Mouse (Mus musculus) heart, adult 2 months (tissue): ENCODE measurements at regions not wholly inside any gene's neighbourhood (a gene's known extent, or its start where the extent isn't known, plus 50 kb on each side); places are given as distances from the start of the nearest gene placed in this dataset.
A peak's percentile ranks its signal among the peaks of the same experiment; 100 is the strongest.
"Not testable (repeated sequence)": the region's sequence is repeated elsewhere in the genome, so short reads cannot be mapped to it uniquely, and the experiment has no call there.

Experiments
- DNase-seq, 2 experiments: peaks; one replicate each; pipeline ENCODE4 v3.0.0; 2021
- H3K27ac ChIP-seq: fragments of 200-600 bp; 2 replicates; pipeline ENCODE4 v1.8.1; 2022
- H3K27me3 ChIP-seq: fragments of 200-500 bp; 2 replicates; pipeline ENCODE4 v1.6.1; 2012; ENCODE audit warnings: mild to moderate bottlenecking, low read length, inconsistent platforms, mixed read lengths; ENCODE audit not compliant: control insufficient read depth, insufficient read depth
- H3K36me3 ChIP-seq: fragments of 200-500 bp; 2 replicates; pipeline ENCODE4 v1.6.1; 2012; ENCODE audit warnings: low read length, inconsistent platforms; ENCODE audit not compliant: control insufficient read depth, insufficient read depth
- H3K4me1 ChIP-seq: fragments of 200-500 bp; 2 replicates; pipeline ENCODE4 v1.6.1; 2011; ENCODE audit warnings: low read length; ENCODE audit not compliant: control insufficient read depth, insufficient read depth
- H3K4me3 ChIP-seq: fragments of 200-600 bp; 2 replicates; pipeline ENCODE4 v1.8.1; 2022
- H3K79me2 ChIP-seq: fragments of 200-500 bp; replicated peaks from 2 replicates; pipeline ENCODE4 v1.6.1; 2012; ENCODE audit warnings: mild to moderate bottlenecking, inconsistent platforms, low read length, moderate library complexity, mixed read lengths; ENCODE audit not compliant: control insufficient read depth, insufficient read depth
- H3K9ac ChIP-seq: fragments of 200-500 bp; 2 replicates; pipeline ENCODE4 v1.6.1; 2012; ENCODE audit warnings: low read depth, mild to moderate bottlenecking, control low read depth, inconsistent platforms, low read length, mixed read lengths
- CTCF ChIP-seq: fragments of 200-600 bp; IDR thresholded peaks from 2 replicates; pipeline ENCODE4 v1.8.1; 2022; ENCODE audit warnings: antibody characterized with exemption, mild to moderate bottlenecking, moderate library complexity
- EP300 ChIP-seq: fragments of 200-500 bp; IDR thresholded peaks from 2 replicates; pipeline ENCODE4 v1.6.1; 2011; ENCODE audit warnings: low read depth, low read length, control low read depth; ENCODE audit not compliant: insufficient read depth
- POLR2A ChIP-seq: fragments of 200-500 bp; IDR thresholded peaks from 2 replicates; pipeline ENCODE4 v1.6.1; 2011; ENCODE audit warnings: mild to moderate bottlenecking, low read depth, low read length, control low read depth; ENCODE audit not compliant: insufficient read depth
- WGBS: fragments of 180-500 bp; shearing (Covaris S2); methylation state at CpG from one replicate; pipeline ENCODE4 v1.1.7; 2018; 5-methylcytosine and 5-hydroxymethylcytosine counted together
- intact Hi-C: fragments of 180-260 bp; cut with DNase I; formaldehyde crosslinking; loops from one replicate; pipeline ENCODE4 v1.15.1; 2025

DNA sequence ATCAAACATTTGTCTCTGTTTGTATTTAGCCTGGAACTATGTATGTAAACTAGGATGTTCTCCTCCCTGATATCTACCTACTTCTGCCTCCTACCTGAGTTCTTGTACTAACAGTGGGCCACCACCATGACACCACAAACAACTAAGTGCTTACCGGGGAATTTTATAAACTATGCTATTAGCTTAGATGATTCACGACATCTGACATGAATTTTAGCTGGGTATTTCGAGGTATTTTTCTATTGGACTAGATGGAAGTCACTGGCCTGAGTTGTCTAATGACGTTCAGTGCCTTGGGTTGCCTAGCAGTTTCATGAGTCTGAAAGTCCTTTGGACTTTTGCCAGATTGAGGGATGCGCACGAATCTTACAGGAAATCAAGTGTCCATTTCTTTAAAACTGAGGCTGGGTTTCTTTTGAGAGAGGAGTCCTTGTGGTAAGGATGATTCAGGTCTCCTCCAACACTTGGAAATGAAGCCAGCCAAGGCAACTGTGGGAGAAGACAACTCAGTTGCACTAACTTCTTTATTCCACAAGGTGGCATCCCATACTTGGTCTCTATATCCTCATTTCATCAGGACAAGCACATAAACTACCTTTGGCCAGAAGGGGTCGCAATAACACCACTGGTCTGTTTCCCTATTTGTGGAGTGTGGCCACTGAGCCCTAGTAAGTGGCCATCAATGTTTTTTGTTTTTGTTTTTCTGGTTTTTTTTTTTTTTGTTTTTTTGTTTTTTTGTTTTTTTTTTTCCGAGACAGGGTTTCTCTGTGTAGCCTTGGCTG lies 131.4 kb upstream of the Gdi2 start:
- 35% methylated on average over 8 of the region's 8 CpGs for WGBS
- not testable (repeated sequence) for H3K27ac ChIP-seq

DNA sequence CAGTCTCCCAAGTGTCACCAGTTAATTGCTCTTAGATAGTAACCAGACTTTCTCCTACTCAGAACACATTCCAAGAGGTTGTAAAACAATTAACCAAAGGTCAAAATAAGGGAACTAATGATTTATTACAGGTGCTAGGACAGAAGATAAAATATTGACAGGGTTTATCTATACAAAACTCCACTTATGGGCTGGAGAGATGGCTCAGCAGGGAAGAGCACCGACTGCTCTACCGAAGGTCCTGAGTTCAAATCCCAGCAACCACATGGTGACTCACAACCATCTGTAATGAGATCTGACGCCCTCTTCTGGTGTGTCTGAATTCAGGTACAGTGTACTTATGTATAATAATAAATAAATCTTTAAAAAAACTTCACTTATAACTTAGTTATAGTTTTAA lies 127.6 kb upstream of the Gdi2 start:
- H3K27me3 ChIP-seq, intact Hi-C loops, H3K9ac ChIP-seq, H3K4me1 ChIP-seq, H3K4me3 ChIP-seq, H3K36me3 ChIP-seq, H3K27ac ChIP-seq, DNase-seq, H3K79me2 ChIP-seq: not testable (repeated sequence)
- WGBS: 67% methylated on average over 3 of the region's 3 CpGs

More for the DNA sequence above, 131.4 kb upstream of the Gdi2 start:
- H3K4me1 ChIP-seq, H3K27me3 ChIP-seq, H3K79me2 ChIP-seq, H3K9ac ChIP-seq, H3K4me3 ChIP-seq, H3K36me3 ChIP-seq: not testable (repeated sequence)
- intact Hi-C loops: loop anchor here (5.0 to 10.0 kb wide), 3 partner anchors 188 to 488 kb away; no protein-coding TSS in a partner anchor
- TF ChIP-seq CTCF (peak; percentile 79), EP300 (0 out of 2 replicates have a peak, but pooled peaks have one; percentile 25)
- DNase-seq: peak; percentile 56 to 70

DNA sequence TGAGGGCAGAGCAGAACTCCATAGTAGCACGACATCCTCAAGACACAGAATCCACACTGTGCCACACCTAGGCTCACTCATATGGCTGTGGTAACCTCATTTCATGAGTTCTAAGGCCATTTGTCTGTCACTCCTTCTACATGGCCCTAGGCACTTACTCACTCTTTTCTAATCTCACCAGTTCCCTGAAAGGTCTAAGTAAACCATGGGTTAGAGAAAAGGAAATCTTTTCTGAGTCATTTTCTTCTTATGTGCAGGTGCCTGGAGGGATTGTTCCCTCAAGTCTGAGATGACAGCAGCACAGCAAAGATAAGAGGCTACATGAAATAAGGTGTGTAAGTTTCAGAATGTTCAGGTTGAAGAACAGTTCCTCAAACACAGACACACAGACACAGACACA lies 120.8 kb upstream of the Gdi2 start:
- intact Hi-C loops: no loop called here
- H3K79me2 ChIP-seq: no peaks in the 10 kb centered on the region
- H3K27me3 ChIP-seq: no peaks in the 10 kb centered on the region
- no peak overlapping the region for H3K27ac ChIP-seq
- no peak for DNase-seq
- H3K36me3 ChIP-seq: no peaks in the 10 kb centered on the region
- no peak overlapping the region for H3K9ac ChIP-seq
- no peak overlapping the region for H3K4me3 ChIP-seq
- TF ChIP-seq CTCF: no peak
- TF ChIP-seq EP300: no peak
- no peak for TF ChIP-seq POLR2A
- 50% methylated on average over 1 of the region's 1 CpGs for WGBS
- no peaks in the 10 kb centered on the region for H3K4me1 ChIP-seq

DNA sequence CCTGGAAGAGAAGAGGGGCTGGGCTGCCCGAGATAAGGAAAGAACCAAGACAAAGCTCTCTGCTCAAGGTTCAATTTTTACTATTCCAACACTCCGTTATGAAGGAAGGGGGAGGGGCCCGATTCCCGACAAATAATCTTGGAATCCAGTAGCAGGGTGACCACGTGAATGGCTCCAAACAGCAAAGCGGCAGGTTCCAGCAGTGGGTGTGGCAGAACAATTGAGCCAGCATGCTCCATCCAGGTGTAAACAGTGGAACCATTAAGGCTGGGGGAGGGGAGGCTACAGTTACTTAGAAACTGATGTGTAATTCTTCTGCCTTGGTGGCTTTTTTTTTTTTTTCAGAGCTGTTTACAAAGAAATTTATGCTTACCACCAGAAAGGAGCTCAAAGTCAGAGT lies 82.5 kb upstream of the Gdi2 start:
- H3K4me1 ChIP-seq, H3K4me3 ChIP-seq, H3K27me3 ChIP-seq, H3K79me2 ChIP-seq, DNase-seq, H3K9ac ChIP-seq, intact Hi-C loops, H3K27ac ChIP-seq, H3K36me3 ChIP-seq: not testable (repeated sequence)
- WGBS: 74% methylated on average over 6 of the region's 6 CpGs

DNA sequence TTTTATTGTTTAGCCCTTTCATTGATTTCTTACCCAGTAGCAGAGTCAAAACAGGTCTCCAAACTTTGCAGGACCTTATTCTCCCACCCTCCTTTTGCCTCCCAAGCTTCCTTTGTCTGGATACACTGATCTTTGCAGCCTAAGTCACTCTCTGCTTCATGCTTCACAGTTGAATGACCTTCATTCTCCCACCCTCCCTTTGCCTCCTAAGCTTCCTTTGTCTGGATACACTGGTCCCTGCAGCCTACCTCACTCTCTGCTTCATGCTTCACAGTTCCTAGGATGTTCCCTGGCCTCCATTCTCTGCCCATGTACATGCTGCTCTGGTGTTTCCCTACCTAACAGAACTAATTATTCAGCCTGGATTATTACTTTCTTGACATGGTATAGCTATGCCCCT lies 61.0 kb upstream of the Gdi2 start:
- H3K36me3 ChIP-seq: no peaks in the 10 kb centered on the region
- no peaks in the 10 kb centered on the region for H3K4me1 ChIP-seq
- no peak for TF ChIP-seq CTCF
- TF ChIP-seq POLR2A: no peak
- no peaks in the 10 kb centered on the region for H3K79me2 ChIP-seq
- no peak overlapping the region for H3K9ac ChIP-seq
- intact Hi-C loops: no loop called here
- no peak for DNase-seq
- H3K27ac ChIP-seq: no peak overlapping the region
- no peaks in the 10 kb centered on the region for H3K27me3 ChIP-seq
- no peak overlapping the region for H3K4me3 ChIP-seq

DNA sequence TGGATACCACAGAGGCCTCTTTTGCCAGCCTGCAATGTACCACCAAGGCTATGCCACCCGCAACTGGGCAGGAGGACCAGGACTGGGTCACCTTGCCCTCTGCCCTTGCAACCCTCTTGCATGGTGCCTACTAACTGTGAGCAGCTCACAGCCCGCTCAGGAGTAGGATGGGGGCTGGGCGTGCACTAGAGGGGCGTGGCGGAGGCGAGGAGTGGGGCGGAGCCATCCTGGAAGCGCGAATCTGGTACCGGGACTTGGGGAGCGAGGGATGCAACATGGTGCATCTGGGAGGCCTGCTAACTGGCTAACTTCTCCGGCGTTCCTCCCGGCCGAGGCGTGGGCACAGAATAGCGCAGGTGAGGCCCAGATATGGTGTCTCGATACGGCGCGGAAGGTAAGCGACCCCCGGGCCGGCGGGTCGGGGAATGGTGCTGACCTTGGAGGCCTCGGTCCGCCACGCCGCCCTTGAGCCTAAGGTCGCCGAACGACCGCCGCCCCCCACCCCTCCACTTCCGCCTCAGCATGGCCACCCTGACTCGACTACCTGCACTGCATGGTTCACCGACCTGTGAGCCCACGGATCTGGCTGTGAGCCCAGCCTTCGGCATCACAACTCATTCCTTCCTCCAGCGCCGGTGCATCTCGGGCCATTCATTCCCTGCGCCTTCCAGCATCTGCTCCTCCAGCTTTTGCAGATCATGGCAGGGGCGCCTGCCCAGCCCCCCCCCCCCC lies 59.7 kb upstream of the Gdi2 start:
- Histone ChIP-seq H3K79me2 (no peaks in the 10 kb centered on the region), H3K9ac (peak overlapping the region; percentile 22), H3K4me1 (no peaks in the 10 kb centered on the region), H3K36me3 (no peaks in the 10 kb centered on the region), H3K4me3 (peak overlapping the region; percentile 42), H3K27me3 (no peaks in the 10 kb centered on the region), H3K27ac (no peak overlapping the region)
- TF ChIP-seq EP300 (no peak), POLR2A (no peak), CTCF (no peak)
- WGBS: 1% methylated on average over 45 of the region's 45 CpGs
- intact Hi-C loops: no loop called here
- peak; percentile 44 to 61 for DNase-seq
